Mouse (Mus musculus) R1 (cell line): ENCODE results near the gene Olfr747.
"Not testable (repeated sequence)": the region's sequence is repeated elsewhere in the genome, so short reads cannot be mapped to it uniquely, and the experiment has no call there.

Source experiments
- DNase-seq: peaks from one replicate; pipeline ENCODE4 v3.0.0-alpha.2; 2018; ENCODE audit warnings: low read depth, low spot score

The Olfr747 gene

DNA sequence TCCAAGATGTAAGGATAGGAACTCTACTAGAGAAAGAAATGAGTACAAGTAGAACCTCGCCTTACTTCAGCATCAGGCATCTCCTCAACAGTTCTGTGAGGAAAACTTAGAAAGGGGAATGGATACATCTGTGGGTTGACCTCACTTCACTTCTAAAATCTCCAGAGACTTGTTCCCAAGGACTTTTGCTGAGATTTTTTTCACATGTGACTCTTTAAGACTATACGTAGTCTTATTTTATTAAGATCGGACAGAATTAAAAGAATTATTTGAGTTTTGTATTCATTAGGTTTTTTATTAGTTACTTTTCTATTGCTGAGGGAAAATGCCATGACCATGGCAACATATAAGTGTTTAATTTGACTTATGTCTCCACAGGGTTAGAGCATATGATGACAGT, at the start of gene Olfr747:
TSS of gene Olfr747 (minus strand) at position 101 of the 400 bp plus-strand sequence.
- DNase-seq, result no peak

DNA sequence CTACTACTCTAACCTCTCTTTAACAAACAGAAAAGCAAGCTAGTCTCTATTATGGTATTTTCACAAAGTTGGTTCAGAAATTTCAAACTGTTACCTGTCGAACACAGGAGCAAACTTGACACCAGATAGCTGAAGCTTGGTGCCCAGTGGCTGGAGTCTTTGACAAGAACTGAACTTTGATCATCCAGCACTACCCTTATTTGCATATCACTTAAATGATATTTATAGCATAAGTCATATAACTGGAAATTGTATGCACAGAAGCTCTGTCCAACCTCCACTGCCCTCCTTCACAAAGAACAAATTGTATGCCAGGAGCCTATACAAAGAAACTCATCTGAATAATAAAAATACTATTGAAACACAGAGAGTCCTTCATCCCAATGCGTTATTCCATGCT, 48.6 kb upstream of the Olfr747 start:
- DNase-seq, result no peak

DNA sequence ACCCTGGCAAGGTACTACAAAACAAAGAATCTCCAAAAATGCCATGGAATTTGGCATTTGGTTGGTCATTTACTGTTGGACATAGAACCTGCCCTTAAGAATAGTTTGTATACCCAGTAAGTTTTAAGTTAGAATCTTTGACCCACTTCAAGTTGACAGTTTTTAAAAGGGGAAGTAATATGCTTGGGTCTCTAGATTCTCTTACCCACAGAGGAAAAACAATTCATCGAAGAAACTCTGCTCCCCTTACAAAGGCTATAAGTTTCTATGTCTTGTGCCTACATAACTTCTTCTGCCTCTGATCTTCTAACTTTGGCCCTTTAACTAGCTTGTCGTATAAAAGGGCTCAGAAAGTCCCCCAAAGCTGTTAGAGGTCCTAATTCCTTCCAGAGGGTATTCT, 47.3 kb upstream of the Olfr747 start:
- DNase-seq, result no peak

DNA sequence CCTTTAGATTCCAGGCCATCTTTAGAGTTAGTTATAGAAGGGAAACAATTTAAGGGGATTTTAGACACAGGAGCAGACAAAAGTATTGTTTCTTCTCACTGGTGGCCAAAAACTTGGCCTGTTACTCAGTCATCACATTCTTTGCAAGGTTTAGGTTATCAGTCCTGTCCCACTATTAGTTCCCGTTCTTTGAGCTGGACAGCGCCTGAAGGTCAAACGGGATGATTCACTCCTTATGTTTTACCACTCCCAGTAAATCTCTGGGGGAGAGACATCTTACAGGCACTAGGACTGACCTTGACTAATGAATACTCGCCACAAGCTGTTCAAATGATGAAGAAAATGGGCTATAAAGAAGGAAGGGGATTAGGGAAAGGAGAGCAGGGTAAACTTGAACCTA, 29.4 kb upstream of the Olfr747 start:
- not testable (repeated sequence) for DNase-seq

DNA sequence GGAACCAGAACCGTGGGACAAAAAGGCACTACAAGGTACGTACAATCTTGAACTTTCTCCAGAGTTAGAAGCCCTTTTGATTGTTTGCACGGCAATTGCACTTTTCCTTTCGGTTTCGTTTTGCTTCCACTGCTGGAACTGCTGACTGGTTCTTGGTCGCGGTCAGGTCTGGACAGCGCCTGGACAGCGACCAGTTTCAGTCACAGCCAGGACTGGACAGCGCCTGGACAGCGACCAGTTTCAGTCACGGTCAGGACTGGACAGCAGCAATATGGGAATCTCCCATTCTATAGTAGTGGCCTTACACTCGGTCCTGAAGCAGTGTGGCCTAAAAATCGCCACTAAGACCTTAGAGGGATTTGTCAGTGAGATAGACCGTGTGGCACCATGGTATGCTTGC, 26.9 kb upstream of the Olfr747 start:
- DNase-seq, result not testable (repeated sequence)

DNA sequence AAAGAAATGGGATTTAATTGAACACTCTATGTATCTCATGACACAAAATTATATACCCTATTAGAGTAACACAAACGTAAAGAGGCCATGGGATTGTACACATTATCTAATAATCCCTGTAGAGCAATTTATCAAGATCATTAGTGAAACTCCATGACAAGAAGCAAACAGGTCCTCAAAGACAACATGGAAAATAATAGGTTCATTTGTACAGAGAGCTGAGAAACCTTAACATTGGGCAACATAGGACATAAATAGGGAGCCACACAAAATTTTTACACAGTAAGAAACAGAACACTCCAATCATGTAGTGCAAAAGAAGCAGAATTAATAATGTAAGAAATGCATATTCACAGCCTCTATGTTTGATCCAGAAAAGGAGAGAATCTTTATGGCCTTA, 14.1 kb upstream of the Olfr747 start, which contains the start of gene Olfr748:
TSS of gene Olfr748 (plus strand) at position 301 of the 400 bp plus-strand sequence.
- DNase-seq, result no peak

DNA sequence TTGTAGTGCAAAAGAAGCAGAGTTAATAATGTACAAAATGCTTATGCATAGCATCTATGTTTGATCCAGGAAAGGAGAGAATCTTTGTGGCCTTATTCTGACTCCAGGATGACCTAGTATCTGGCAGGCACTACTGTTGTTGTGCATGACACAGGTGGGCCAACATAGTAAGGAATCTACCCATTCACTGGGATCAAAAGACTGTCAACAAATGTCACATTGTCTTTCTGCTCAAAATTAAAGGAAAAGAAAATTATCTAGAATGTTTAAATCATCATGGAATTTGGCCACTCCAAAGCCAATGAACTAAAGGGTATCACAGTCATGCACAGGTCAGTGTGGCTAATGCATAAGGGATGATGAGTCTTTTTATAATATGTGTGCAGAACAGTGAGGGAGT, 46.2 kb downstream of the Olfr747 start, which contains the start of gene Olfr746:
TSS of gene Olfr746 (plus strand) at position 301 of the 400 bp plus-strand sequence.
- no peak for DNase-seq

DNA sequence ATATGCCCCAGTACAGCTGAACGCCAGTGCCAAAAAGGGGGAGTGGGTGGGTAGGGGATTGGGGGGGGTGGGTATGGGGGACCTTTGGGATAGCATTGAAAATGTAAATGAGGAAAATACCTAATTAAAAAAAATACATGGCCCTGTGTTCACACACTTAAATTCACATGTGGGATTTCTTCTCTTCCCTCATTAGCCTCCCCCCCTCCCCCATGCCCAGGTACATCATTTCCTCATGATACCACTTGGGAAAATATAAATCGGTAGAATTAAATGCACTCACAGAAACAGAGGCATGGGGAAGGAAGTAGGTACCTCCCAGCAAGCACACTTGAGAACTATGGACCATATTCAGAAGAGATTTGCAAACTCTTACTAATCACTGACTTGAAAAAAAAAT, 53.9 kb downstream of the Olfr747 start, which contains the start of gene Olfr745:
TSS of gene Olfr745 (plus strand) at position 301 of the 400 bp plus-strand sequence.
- no peak for DNase-seq
